Mouse (Mus musculus): Measurements from ENCODE around the gene Abcc4.

GRCm38 (mm10) chr14:118690921-118691320 is 15.1 kb downstream of the Abcc4 start:
- TF ChIP-seq CTCF (IDR thresholded peaks at IDR 0.05; ENCODE audit: control insufficient read depth, insufficient read depth, low read length) (no peak), POLR2A (IDR thresholded peaks at IDR 0.05; ENCODE audit: borderline replicate concordance, control insufficient read depth, low read depth, low read length) (no peak)
